Mouse (Mus musculus): ENCODE results near the gene Syt13. TPM values are rescaled to one million over a fixed set of nuclear protein-coding genes. Genes with fewer than 3 reads are reported as not detected.

Gene Syt13
- total and polyA plus RNA-seq, 3 experiments: not detected

DNA sequence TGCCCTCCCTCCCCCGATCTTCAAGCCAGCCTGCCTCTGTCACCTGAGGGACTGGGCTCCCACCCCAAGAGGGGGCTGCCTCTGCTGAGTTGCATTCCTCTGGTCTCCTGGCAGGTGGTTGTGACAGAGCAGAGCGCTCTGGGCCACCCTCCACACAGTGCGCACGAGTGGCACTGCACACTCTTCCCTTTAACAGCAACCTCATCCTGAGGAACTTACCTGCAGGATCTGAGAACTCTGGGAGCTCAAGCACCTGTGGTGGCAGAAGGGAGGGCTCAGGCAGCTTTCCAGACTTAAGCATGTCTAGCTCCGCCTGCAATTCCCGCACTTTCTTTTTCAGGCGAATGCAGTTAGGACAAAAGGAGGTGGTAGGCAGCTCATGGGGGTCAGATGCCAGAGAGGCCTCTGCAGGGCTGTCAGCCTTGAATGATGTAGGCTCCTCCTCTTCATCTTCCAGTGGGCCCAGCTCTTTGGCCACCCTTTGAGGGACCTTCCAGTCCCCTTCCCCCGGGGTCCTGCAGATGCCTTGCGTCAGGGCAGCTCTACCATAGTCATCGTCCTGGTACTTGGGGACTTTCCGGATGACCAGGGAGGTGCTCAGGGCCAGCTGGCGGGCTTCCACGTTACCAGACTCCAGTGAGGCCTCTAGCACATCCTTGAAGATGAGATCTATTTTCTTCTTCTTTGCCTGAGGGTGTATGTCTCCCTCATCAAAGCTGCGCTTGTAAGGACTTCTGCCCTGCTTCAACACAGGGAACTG is 60.3 kb downstream of the Syt13 start:
- no peak overlapping the region for H3K9ac ChIP-seq (ENCODE audit: insufficient read depth, low read depth)
- H3K27me3 ChIP-seq (replicated peaks): peaks cover 86% of the 10 kb centered on the region
- TF ChIP-seq MAFK (IDR thresholded peaks at IDR 0.05; ENCODE audit: insufficient replicate concordance, low read length) (no peak), TCF12 (IDR thresholded peaks at IDR 0.05; ENCODE audit: low read depth, low read length) (no peak)
- H3K4me1 ChIP-seq (ENCODE audit: control insufficient read depth in 1 of 2, insufficient read depth in 2 of 2): no peaks in the 10 kb centered on the region
- in situ Hi-C loops (cut with MboI; ENCODE audit: low pct_ligation_motif_present, low pct_unique_long_range_greater_than_20kb, low sequenced_read_pairs): no loop called here
- H3K9me3 ChIP-seq (replicated peaks; ENCODE audit: low read length): no peaks in the 10 kb centered on the region
- dilution Hi-C loops (cut with MboI; ENCODE audit: extremely low pct_ligation_motif_present, extremely low pct_unique_long_range_greater_than_20kb, low sequenced_read_pairs): no loop called here
- no peak overlapping the region for H3K27ac ChIP-seq (ENCODE audit: insufficient read depth, low read depth)
- no peaks in the 10 kb centered on the region for H3K79me2 ChIP-seq (replicated peaks; ENCODE audit: control insufficient read depth, extremely low read depth, insufficient read depth, poor library complexity, severe bottlenecking)
- no peak for DNase-seq (ENCODE audit: extremely low read depth)
- H3K4me2 ChIP-seq (ENCODE audit: insufficient read depth, low read depth, poor library complexity, severe bottlenecking): no peak overlapping the region
- H3K36me3 ChIP-seq (replicated peaks in 1 of 2; ENCODE audit: control insufficient read depth in 1 of 2, insufficient read depth in 1 of 2, low read length in 1 of 2): no peaks in the 10 kb centered on the region
- H3K4me3 ChIP-seq (replicated peaks in 1 of 3; ENCODE audit: low read depth in 2 of 3, low read length in 2 of 3, poor library complexity in 1 of 3): no peak overlapping the region

- dilution Hi-C loops (cut with MboI; ENCODE audit: extremely low pct_ligation_motif_present, extremely low pct_unique_long_range_greater_than_20kb, low sequenced_read_pairs): no loop called here
- Histone ChIP-seq H3K9me3 (replicated peaks; ENCODE audit: low read length) (no peaks in the 10 kb centered on the region), H3K79me2 (replicated peaks; ENCODE audit: control insufficient read depth, extremely low read depth, insufficient read depth, poor library complexity, severe bottlenecking) (no peaks in the 10 kb centered on the region), H3K4me1 (ENCODE audit: control insufficient read depth in 1 of 2, insufficient read depth in 2 of 2) (no peaks in the 10 kb centered on the region), H3K4me2 (ENCODE audit: insufficient read depth, low read depth, poor library complexity, severe bottlenecking) (no peak overlapping the region), H3K9ac (ENCODE audit: insufficient read depth, low read depth) (no peak overlapping the region), H3K36me3 (replicated peaks in 1 of 2; ENCODE audit: control insufficient read depth in 1 of 2, insufficient read depth in 1 of 2, low read length in 1 of 2) (no peaks in the 10 kb centered on the region), H3K4me3 (replicated peaks in 1 of 3; ENCODE audit: low read depth in 2 of 3, low read length in 2 of 3, poor library complexity in 1 of 3) (no peak overlapping the region), H3K27me3 (replicated peaks) (peaks cover 95% of the 10 kb centered on the region), H3K27ac (ENCODE audit: insufficient read depth, low read depth) (no peak overlapping the region)
- TF ChIP-seq POLR2AphosphoS2 (IDR thresholded peaks at IDR 0.05; ENCODE audit: low read depth, low read length) (no peak), JUN (IDR thresholded peaks at IDR 0.05; ENCODE audit: insufficient read depth, low read depth, low read length) (no peak), ZNF384 (IDR thresholded peaks at IDR 0.05; ENCODE audit: low read depth, low read length) (no peak)
- no peak for DNase-seq (ENCODE audit: extremely low read depth)
- in situ Hi-C loops (cut with MboI; ENCODE audit: low pct_ligation_motif_present, low pct_unique_long_range_greater_than_20kb, low sequenced_read_pairs): no loop called here
Measured at GRCm38 (mm10) chr2:92980165-92980564, 65.3 kb downstream of the Syt13 start.

GRCm38 (mm10) chr2:92982591-92983272 is 67.8 kb downstream of the Syt13 start:
- dilution Hi-C loops (cut with MboI; ENCODE audit: extremely low pct_ligation_motif_present, extremely low pct_unique_long_range_greater_than_20kb, low sequenced_read_pairs) (no loop called here), in situ Hi-C loops (cut with MboI; ENCODE audit: low pct_ligation_motif_present, low pct_unique_long_range_greater_than_20kb, low sequenced_read_pairs) (no loop called here)
- DNase-seq (ENCODE audit: extremely low read depth): no peak
- Histone ChIP-seq H3K4me3 (replicated peaks in 1 of 3; ENCODE audit: low read depth in 2 of 3, low read length in 2 of 3, poor library complexity in 1 of 3) (no peak overlapping the region), H3K9ac (ENCODE audit: insufficient read depth, low read depth) (no peak overlapping the region), H3K27ac (ENCODE audit: insufficient read depth, low read depth) (no peak overlapping the region), H3K36me3 (replicated peaks in 1 of 2; ENCODE audit: control insufficient read depth in 1 of 2, insufficient read depth in 1 of 2, low read length in 1 of 2) (no peaks in the 10 kb centered on the region), H3K4me2 (ENCODE audit: insufficient read depth, low read depth, poor library complexity, severe bottlenecking) (no peak overlapping the region), H3K4me1 (ENCODE audit: control insufficient read depth in 1 of 2, insufficient read depth in 2 of 2) (no peaks in the 10 kb centered on the region), H3K27me3 (replicated peaks) (peaks cover 92% of the 10 kb centered on the region), H3K79me2 (replicated peaks; ENCODE audit: control insufficient read depth, extremely low read depth, insufficient read depth, poor library complexity, severe bottlenecking) (no peaks in the 10 kb centered on the region), H3K9me3 (replicated peaks; ENCODE audit: low read length) (no peaks in the 10 kb centered on the region)
- TF ChIP-seq CHD1 (IDR thresholded peaks at IDR 0.05; ENCODE audit: low read depth, low read length): no peak
- TF ChIP-seq USF1 (IDR thresholded peaks at IDR 0.05; ENCODE audit: low read depth, low read length): peak; percentile 2; the same call in 1 of the 2 replicates

Data from CH12.LX (cell line).